Mouse (Mus musculus) midbrain, embryonic 16.5 days (tissue): ENCODE results near the gene Gm20388. TPM values are rescaled to one million over a fixed set of nuclear protein-coding genes. Genes with fewer than 3 reads are reported as not detected.
A peak's percentile ranks its signal among the peaks of the same experiment; 100 is the strongest.

Experiments used
- ATAC-seq: fragments of 200-750 bp; cut with Nextera tagmentation; 2 replicates; pipeline ENCODE4 v1.8.0; 2017; ENCODE audit warnings: moderate TSS enrichment
- H3K27ac ChIP-seq: fragments of 300-500 bp; sonication (generic); 2 replicates; pipeline ENCODE4 v1.5.1; 2014; ENCODE audit warnings: mild to moderate bottlenecking, low read length, mixed read lengths
- H3K27me3 ChIP-seq: fragments of 300-500 bp; sonication (generic); 2 replicates; pipeline ENCODE4 v1.6.1; 2014; ENCODE audit warnings: low read depth, low read length, mixed read lengths; ENCODE audit not compliant: control insufficient read depth, insufficient read depth
- H3K36me3 ChIP-seq: fragments of 300-500 bp; sonication (generic); 2 replicates; pipeline ENCODE4 v1.6.1; 2014; ENCODE audit warnings: mild to moderate bottlenecking, low read length, moderate library complexity, mixed read lengths; ENCODE audit not compliant: control insufficient read depth, insufficient read depth
- H3K4me1 ChIP-seq: fragments of 300-500 bp; sonication (generic); 2 replicates; pipeline ENCODE4 v1.6.1; 2014; ENCODE audit warnings: mild to moderate bottlenecking, low read length, mixed read lengths; ENCODE audit not compliant: control insufficient read depth, insufficient read depth
- H3K4me2 ChIP-seq: fragments of 300-500 bp; sonication (generic); 2 replicates; pipeline ENCODE4 v1.6.1; 2014; ENCODE audit warnings: mild to moderate bottlenecking, low read length, mixed read lengths
- H3K4me3 ChIP-seq: fragments of 300-500 bp; sonication (generic); 2 replicates; pipeline ENCODE4 v1.5.1; 2014; ENCODE audit warnings: low read depth, mild to moderate bottlenecking, low read length, moderate library complexity, mixed read lengths
- H3K9ac ChIP-seq: fragments of 300-500 bp; sonication (generic); 2 replicates; pipeline ENCODE4 v1.6.1; 2014; ENCODE audit warnings: low read depth, low read length, mixed read lengths
- H3K9me3 ChIP-seq: fragments of 300-500 bp; sonication (generic); replicated peaks from 2 replicates; pipeline ENCODE4 v1.6.1; 2014; ENCODE audit warnings: mild to moderate bottlenecking, low read length, mixed read lengths; ENCODE audit not compliant: control insufficient read depth, poor library complexity, severe bottlenecking
- WGBS: fragments of 180-500 bp; shearing (Covaris S2); extraction: QIAGEN DNeasy Blood & Tissue Kit; methylation state at CpG from one replicate; pipeline ENCODE4 v1.1.7; 2014; 5-methylcytosine and 5-hydroxymethylcytosine counted together
- polyA plus RNA-seq: library from polyadenylated mRNA; unstranded; fragments of >200 nt; fragmentation: Nextera tagmentation; extraction: Ambion mirVana; gene quantifications from 2 replicates; pipeline ENCODE4 v1.2.1, GENCODE M21; 2015

Gm20388 gene
- polyA plus RNA-seq, 1 experiment from 2014 or later: 7.5 TPM

DNA sequence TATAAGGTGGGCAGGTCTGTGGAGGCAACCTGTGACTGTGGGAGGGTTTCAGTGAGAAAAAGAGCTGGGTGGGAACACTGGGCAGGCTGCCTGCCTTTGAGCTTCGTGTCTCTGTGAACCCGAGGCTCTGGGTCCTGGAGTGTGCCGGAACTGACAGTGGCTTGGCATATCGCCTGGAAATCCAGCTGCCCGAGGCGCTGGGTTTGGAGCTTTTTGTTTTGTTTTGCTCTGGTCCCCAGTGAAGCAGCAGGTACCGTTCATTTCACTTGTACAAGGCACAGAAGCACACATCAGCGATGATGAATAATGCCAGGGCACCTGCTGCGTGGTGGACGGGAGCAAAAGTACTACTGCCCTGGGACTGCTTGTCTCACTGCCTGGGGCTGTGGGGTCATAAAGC lies 4346.7 kb downstream of the Gm20388 start:
- H3K9me3 ChIP-seq: no peaks in the 10 kb centered on the region
- 0 out of 2 replicates have a peak, but pooled peaks have one; percentile 43 for ATAC-seq
- 0 out of 2 replicates have a peak overlapping the region, but pooled peaks have one; percentile 3 for H3K9ac ChIP-seq
- H3K4me2 ChIP-seq: no peak overlapping the region
- H3K27ac ChIP-seq: peak overlapping the region; percentile 51; the same call in 1 of the 2 replicates
- no peaks in the 10 kb centered on the region for H3K36me3 ChIP-seq
- no peaks in the 10 kb centered on the region for H3K27me3 ChIP-seq
- H3K4me3 ChIP-seq: no peak overlapping the region
- H3K4me1 ChIP-seq: peaks cover 37% of the 10 kb centered on the region
- 44% methylated on average over 10 of the region's 10 CpGs for WGBS

DNA sequence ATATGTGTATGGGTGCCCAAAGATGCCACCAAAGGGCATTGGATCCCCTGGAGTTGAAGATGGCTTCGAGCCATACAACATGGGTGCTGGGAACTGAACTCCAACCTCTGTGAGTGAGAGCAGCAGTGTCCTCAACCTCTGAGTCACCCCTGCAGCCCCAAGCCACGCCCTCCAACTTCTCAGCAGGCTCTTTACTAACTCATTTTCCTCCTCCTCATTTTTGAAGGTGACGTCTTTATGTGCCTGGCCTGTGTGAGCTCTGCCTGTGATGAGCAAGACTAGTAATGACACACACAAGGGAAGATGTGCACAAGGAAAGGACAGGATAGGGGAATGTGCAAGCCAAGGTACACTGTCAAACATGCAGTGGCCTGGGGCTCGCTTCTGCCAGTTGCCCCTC lies 4348.5 kb downstream of the Gm20388 start:
- H3K4me2 ChIP-seq: no peak overlapping the region
- H3K9ac ChIP-seq: no peak overlapping the region
- H3K36me3 ChIP-seq: no peaks in the 10 kb centered on the region
- peaks cover 49% of the 10 kb centered on the region for H3K4me1 ChIP-seq
- no peak overlapping the region for H3K4me3 ChIP-seq
- ATAC-seq: no peak
- no peak overlapping the region for H3K27ac ChIP-seq
- H3K9me3 ChIP-seq: no peaks in the 10 kb centered on the region
- WGBS: 93% methylated on average over 4 of the region's 4 CpGs
- H3K27me3 ChIP-seq: no peaks in the 10 kb centered on the region

DNA sequence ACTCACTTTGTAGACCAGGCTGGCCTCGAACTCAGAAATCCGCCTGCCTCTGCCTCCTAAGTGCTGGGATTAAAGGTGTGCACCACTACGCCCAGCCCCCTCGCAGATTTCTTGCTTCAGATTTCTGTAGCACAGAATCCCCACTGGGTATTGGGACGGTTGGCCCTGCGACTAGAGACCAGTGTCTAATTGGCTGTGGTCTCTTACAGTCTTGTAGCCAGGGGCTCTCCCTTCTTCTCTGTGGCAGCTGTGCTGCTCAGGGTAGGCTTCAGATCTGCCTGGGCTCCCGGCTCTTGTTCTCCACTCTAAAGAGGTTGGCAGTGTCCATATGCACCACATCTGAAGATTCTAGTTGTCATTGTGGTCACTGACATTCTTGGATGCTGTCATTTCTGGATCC lies 4349.3 kb downstream of the Gm20388 start:
- Histone ChIP-seq H3K27ac (no peak overlapping the region), H3K9ac (no peak overlapping the region), H3K4me3 (no peak overlapping the region), H3K27me3 (no peaks in the 10 kb centered on the region), H3K4me1 (peaks cover 51% of the 10 kb centered on the region), H3K4me2 (no peak overlapping the region), H3K9me3 (no peaks in the 10 kb centered on the region), H3K36me3 (no peaks in the 10 kb centered on the region)
- no peak for ATAC-seq
- WGBS: 63% methylated on average over 7 of the region's 7 CpGs

DNA sequence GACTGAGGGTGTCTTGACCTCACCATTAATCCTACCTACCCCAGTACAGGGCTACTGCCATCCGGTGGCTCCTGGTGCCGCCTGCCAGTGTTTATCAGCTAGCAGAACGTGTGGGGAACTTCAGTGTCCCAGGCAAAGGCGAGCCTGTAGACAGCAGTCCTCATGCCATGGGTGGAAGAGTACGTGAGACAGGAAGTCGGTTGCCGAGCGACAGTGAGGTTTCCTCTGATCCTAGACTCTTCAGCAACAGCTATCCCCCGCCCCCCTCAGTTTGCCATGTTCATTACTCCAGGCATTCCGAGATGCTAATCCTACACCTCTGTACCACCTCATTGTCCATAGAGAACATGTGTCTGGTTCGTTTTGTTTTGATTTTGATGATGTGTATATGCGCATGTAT lies 4349.7 kb downstream of the Gm20388 start:
- no peak for ATAC-seq
- 70% methylated on average over 12 of the region's 12 CpGs for WGBS
- no peak overlapping the region for H3K4me2 ChIP-seq
- H3K4me1 ChIP-seq: peaks cover 51% of the 10 kb centered on the region
- H3K4me3 ChIP-seq: no peak overlapping the region
- no peaks in the 10 kb centered on the region for H3K9me3 ChIP-seq
- H3K9ac ChIP-seq: no peak overlapping the region
- no peak overlapping the region for H3K27ac ChIP-seq
- H3K36me3 ChIP-seq: no peaks in the 10 kb centered on the region
- no peaks in the 10 kb centered on the region for H3K27me3 ChIP-seq

DNA sequence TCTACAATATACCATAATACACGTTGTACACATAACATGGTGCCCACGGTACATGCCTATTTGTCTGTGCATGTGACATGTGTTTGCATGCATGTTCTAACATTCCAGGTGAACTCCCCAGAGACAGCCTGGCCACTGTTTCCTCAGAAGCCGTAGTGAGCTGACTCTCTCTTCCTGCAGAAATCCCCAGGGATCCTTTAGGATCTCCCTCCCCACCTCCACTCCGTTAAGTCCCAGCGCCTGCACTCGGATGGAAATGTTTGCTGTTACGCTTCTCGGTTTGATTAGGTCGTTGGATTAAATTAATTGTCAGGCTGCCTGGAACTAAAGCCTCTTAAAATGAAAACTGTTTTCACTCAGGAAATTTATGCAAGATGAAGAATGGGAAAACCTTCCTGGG lies 4352.4 kb downstream of the Gm20388 start:
- peaks cover 32% of the 10 kb centered on the region for H3K4me1 ChIP-seq
- no peak overlapping the region for H3K4me2 ChIP-seq
- ATAC-seq: 0 out of 2 replicates have a peak, but pooled peaks have one; percentile 16
- H3K27me3 ChIP-seq: no peaks in the 10 kb centered on the region
- H3K9ac ChIP-seq: no peak overlapping the region
- H3K4me3 ChIP-seq: no peak overlapping the region
- no peaks in the 10 kb centered on the region for H3K9me3 ChIP-seq
- H3K27ac ChIP-seq: peak overlapping the region; percentile 65
- WGBS: 27% methylated on average over 9 of the region's 9 CpGs
- no peaks in the 10 kb centered on the region for H3K36me3 ChIP-seq

DNA sequence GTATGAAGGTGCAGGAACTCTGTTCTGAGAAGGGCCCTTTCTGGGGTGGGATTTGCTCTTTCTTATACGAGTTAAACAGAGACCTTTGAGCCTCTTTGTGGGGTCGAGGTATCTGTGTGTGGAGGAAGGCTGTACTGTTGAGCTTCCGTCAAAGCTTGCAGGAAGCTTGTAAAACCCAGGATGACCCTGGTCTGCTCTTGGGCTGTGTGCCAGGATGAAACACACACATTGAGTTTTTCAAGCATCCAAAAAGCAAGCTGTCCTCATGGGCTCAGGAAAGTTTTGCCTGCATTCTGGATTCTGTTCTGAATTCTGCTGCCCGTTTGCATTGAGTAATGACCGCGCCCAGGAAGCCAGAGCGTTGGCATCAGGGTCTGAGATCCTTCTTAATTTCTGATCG lies 4353.4 kb downstream of the Gm20388 start:
- 77% methylated on average over 8 of the region's 8 CpGs for WGBS
- Histone ChIP-seq H3K36me3 (no peaks in the 10 kb centered on the region), H3K4me2 (no peak overlapping the region), H3K4me1 (peaks cover 31% of the 10 kb centered on the region), H3K4me3 (no peak overlapping the region), H3K9ac (no peak overlapping the region), H3K9me3 (no peaks in the 10 kb centered on the region), H3K27ac (peak overlapping the region; percentile 65), H3K27me3 (no peaks in the 10 kb centered on the region)
- no peak for ATAC-seq

DNA sequence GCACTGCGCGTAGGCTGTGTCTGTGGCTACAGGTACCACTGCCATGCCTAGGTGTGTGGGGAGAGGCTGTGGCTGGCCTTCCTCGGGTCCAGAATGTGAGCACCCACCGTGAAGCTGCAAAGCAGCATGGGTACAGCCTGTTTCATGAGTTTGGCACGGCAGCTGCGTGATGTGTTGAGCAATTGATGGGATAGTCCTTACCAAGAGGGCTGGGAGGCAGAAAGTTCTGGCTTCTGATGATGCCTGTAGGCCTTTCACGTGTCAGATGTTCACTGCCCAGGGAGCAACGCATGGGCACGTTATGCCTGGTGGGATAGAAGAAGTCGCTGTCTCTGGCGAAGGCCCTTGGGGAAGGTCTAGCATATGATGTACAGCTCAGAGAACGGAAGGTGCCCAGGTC lies 4354.0 kb downstream of the Gm20388 start:
- H3K9me3 ChIP-seq: no peaks in the 10 kb centered on the region
- H3K4me1 ChIP-seq: peaks cover 31% of the 10 kb centered on the region
- H3K36me3 ChIP-seq: no peaks in the 10 kb centered on the region
- no peak overlapping the region for H3K4me2 ChIP-seq
- no peak overlapping the region for H3K4me3 ChIP-seq
- no peaks in the 10 kb centered on the region for H3K27me3 ChIP-seq
- H3K9ac ChIP-seq: no peak overlapping the region
- no peak for ATAC-seq
- no peak overlapping the region for H3K27ac ChIP-seq
- 87% methylated on average over 12 of the region's 12 CpGs for WGBS

DNA sequence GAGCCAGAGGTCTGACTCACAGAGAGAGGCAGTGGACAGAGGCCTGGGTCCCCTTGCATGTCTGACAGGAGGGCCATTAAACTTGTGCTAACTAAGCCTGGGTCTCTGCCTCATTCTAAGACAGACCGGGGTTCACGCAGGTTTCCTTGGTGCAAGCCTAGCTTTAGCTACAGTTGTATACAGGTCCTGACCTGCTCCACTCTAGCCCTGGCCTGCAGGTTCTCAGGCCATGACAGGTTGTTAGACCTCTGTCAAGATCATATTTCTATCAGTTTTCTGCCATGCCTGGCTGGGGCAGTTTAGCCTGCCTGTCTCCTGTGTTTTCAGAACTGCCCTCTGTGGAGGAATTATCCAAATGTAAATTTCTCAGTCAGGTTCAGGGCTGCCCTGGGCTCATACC lies 4354.5 kb downstream of the Gm20388 start:
- no peak for ATAC-seq
- no peak overlapping the region for H3K4me2 ChIP-seq
- peaks cover 31% of the 10 kb centered on the region for H3K4me1 ChIP-seq
- no peaks in the 10 kb centered on the region for H3K36me3 ChIP-seq
- no peak overlapping the region for H3K9ac ChIP-seq
- H3K27me3 ChIP-seq: no peaks in the 10 kb centered on the region
- H3K27ac ChIP-seq: no peak overlapping the region
- no peaks in the 10 kb centered on the region for H3K9me3 ChIP-seq
- no peak overlapping the region for H3K4me3 ChIP-seq
- 97% methylated on average over 2 of the region's 2 CpGs for WGBS

DNA sequence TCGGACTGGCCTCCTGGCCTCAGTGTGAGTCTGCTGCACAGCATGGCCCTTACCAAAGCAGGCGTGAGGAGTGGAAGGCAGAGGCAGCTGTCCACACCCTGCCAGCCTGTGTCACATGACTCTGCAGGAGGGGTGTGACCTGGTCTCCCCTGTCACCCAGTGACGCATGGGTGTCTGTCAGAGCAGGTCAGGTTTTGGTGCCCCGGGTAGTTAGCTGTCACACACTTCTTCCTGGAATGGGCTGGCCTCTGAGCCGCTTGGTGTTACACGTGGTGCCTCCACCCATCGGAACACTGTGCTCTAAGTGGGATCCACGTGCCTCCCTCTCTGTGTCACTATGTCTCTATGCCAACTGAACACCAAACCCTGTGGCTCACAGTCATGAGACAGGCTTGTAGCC lies 4355.2 kb downstream of the Gm20388 start:
- ATAC-seq: 0 out of 2 replicates have a peak, but pooled peaks have one; percentile 30
- H3K4me1 ChIP-seq: peaks cover 31% of the 10 kb centered on the region
- no peak overlapping the region for H3K27ac ChIP-seq
- no peaks in the 10 kb centered on the region for H3K9me3 ChIP-seq
- no peaks in the 10 kb centered on the region for H3K36me3 ChIP-seq
- H3K9ac ChIP-seq: no peak overlapping the region
- no peak overlapping the region for H3K4me3 ChIP-seq
- 85% methylated on average over 8 of the region's 8 CpGs for WGBS
- no peaks in the 10 kb centered on the region for H3K27me3 ChIP-seq
- H3K4me2 ChIP-seq: no peak overlapping the region
